Mouse (Mus musculus) intestine, postnatal 0 days (tissue): Measurements from ENCODE around the gene Gpr157. TPM values are rescaled to one million over a fixed set of nuclear protein-coding genes. Genes with fewer than 3 reads are reported as not detected.

ENCODE experiments used
- ATAC-seq: fragments of 200-750 bp; cut with Nextera tagmentation; 2 replicates; pipeline ENCODE4 v1.8.0; 2017; ENCODE audit warnings: mild to moderate bottlenecking, moderate TSS enrichment, moderate library complexity
- H3K27ac ChIP-seq: fragments of 300-500 bp; sonication (generic); 2 replicates; pipeline ENCODE4 v1.5.1; 2014; ENCODE audit warnings: mild to moderate bottlenecking, low read depth, low read length, moderate library complexity
- H3K27me3 ChIP-seq: fragments of 300-500 bp; sonication (generic); replicated peaks from 2 replicates; pipeline ENCODE4 v1.6.1; 2014; ENCODE audit warnings: low read length, mixed read lengths; ENCODE audit not compliant: control insufficient read depth, insufficient read depth
- H3K36me3 ChIP-seq: fragments of 300-500 bp; sonication (generic); 2 replicates; pipeline ENCODE4 v1.6.1; 2014; ENCODE audit warnings: mild to moderate bottlenecking, moderate library complexity; ENCODE audit not compliant: control insufficient read depth, insufficient read depth
- H3K4me1 ChIP-seq: fragments of 300-500 bp; sonication (generic); replicated peaks from 2 replicates; pipeline ENCODE4 v1.6.1; 2014; ENCODE audit warnings: antibody characterized with exemption, low read length, mixed read lengths; ENCODE audit not compliant: control insufficient read depth, insufficient read depth
- H3K4me2 ChIP-seq: fragments of 300-500 bp; sonication (generic); replicated peaks from 2 replicates; pipeline ENCODE4 v1.6.1; 2014; ENCODE audit warnings: low read depth, mild to moderate bottlenecking, moderate library complexity
- H3K4me3 ChIP-seq: fragments of 300-500 bp; sonication (generic); 2 replicates; pipeline ENCODE4 v1.5.1; 2014; ENCODE audit warnings: low read depth, low read length
- H3K9ac ChIP-seq: fragments of 300-500 bp; sonication (generic); 2 replicates; pipeline ENCODE4 v1.6.1; 2014; ENCODE audit warnings: mild to moderate bottlenecking, low read depth, low read length
- H3K9me3 ChIP-seq: fragments of 300-500 bp; sonication (generic); 2 replicates; pipeline ENCODE4 v1.6.1; 2016; ENCODE audit warnings: mixed run types; ENCODE audit not compliant: control insufficient read depth
- CTCF ChIP-seq: sonication (generic); IDR thresholded peaks from 2 replicates; pipeline ENCODE4 v1.5.1; 2016; ENCODE audit warnings: low read depth, mild to moderate bottlenecking, control low read depth, antibody characterized with exemption, moderate library complexity
- WGBS: fragments of 180-500 bp; shearing (Covaris S2); extraction: QIAGEN DNeasy Blood & Tissue Kit; methylation state at CpG from one replicate; pipeline ENCODE4 v1.1.7; 2014; 5-methylcytosine and 5-hydroxymethylcytosine counted together
- polyA plus RNA-seq: library from polyadenylated mRNA; unstranded; fragments of >200 nt; fragmentation: Nextera tagmentation; extraction: Ambion mirVana; gene quantifications from 2 replicates; pipeline ENCODE4 v1.2.1, GENCODE M21; 2015

Gpr157 gene
- polyA plus RNA-seq, 1 experiment from 2014 or later = 2.5 TPM

- Histone ChIP-seq H3K4me1 (no peaks in the 10 kb centered on the region), H3K9ac (no peak overlapping the region), H3K9me3 (no peaks in the 10 kb centered on the region), H3K27me3 (no peaks in the 10 kb centered on the region), H3K36me3 (no peaks in the 10 kb centered on the region), H3K4me3 (no peak overlapping the region), H3K27ac (no peak overlapping the region), H3K4me2 (no peak overlapping the region)
- TF ChIP-seq CTCF = no peak
- no peak for ATAC-seq
- WGBS = 72% methylated on average over 7 of the region's 7 CpGs
These were observed 7.9 kb upstream of the Gpr157 start for GRCm38 (mm10) chr4:150079244-150079643.

GRCm38 (mm10) chr4:150080330-150080967 lies 6.7 kb upstream of the Gpr157 start:
- WGBS = 68% methylated on average over 11 of the region's 11 CpGs
- ATAC-seq = no peak
- H3K36me3 ChIP-seq = no peaks in the 10 kb centered on the region
- H3K27me3 ChIP-seq = no peaks in the 10 kb centered on the region
- no peak for TF ChIP-seq CTCF
- no peaks in the 10 kb centered on the region for H3K4me1 ChIP-seq
- H3K4me2 ChIP-seq = no peak overlapping the region
- H3K9ac ChIP-seq = no peak overlapping the region
- H3K4me3 ChIP-seq = no peak overlapping the region
- no peak overlapping the region for H3K27ac ChIP-seq
- no peaks in the 10 kb centered on the region for H3K9me3 ChIP-seq

GRCm38 (mm10) chr4:150085366-150085765 lies 1.8 kb upstream of the Gpr157 start:
- peak; percentile 55 for TF ChIP-seq CTCF
- 79% methylated on average over 4 of the region's 4 CpGs for WGBS

GRCm38 (mm10) chr4:150086841-150087160 lies 364 bp upstream of the Gpr157 start:
- Histone ChIP-seq H3K27me3 (no peaks in the 10 kb centered on the region), H3K4me3 (peak overlapping the region; percentile 61), H3K9me3 (no peaks in the 10 kb centered on the region), H3K9ac (no peak overlapping the region), H3K4me2 (peak overlapping the region; percentile 97), H3K36me3 (no peaks in the 10 kb centered on the region), H3K4me1 (peaks cover 14% of the 10 kb centered on the region; the same call in 1 of the 2 replicates), H3K27ac (peak overlapping the region; percentile 81)
- WGBS = 7% methylated on average over 7 of the region's 7 CpGs
- ATAC-seq = no peak
- TF ChIP-seq CTCF = no peak

More at GRCm38 (mm10) chr4:150085366-150085765, 1.8 kb upstream of the Gpr157 start:
- Histone ChIP-seq H3K27me3 (no peaks in the 10 kb centered on the region), H3K4me1 (peaks cover 14% of the 10 kb centered on the region; the same call in 1 of the 2 replicates), H3K27ac (no peak overlapping the region), H3K9ac (no peak overlapping the region), H3K9me3 (no peaks in the 10 kb centered on the region), H3K4me2 (no peak overlapping the region), H3K36me3 (no peaks in the 10 kb centered on the region), H3K4me3 (no peak overlapping the region)
- ATAC-seq = no peak

GRCm38 (mm10) chr4:150087890-150088530 lies 845 bp downstream of the Gpr157 start:
- no peaks in the 10 kb centered on the region for H3K36me3 ChIP-seq
- H3K9ac ChIP-seq = peak overlapping the region; percentile 78
- 19% methylated on average over 29 of the region's 29 CpGs for WGBS
- peak overlapping the region; percentile 97 for H3K4me2 ChIP-seq
- no peak for ATAC-seq
- H3K4me1 ChIP-seq = peaks cover 14% of the 10 kb centered on the region; the same call in 1 of the 2 replicates
- H3K9me3 ChIP-seq = no peaks in the 10 kb centered on the region
- H3K27me3 ChIP-seq = no peaks in the 10 kb centered on the region
- peak overlapping the region; percentile 61 for H3K4me3 ChIP-seq
- H3K27ac ChIP-seq = peak overlapping the region; percentile 81
- TF ChIP-seq CTCF = no peak

- Histone ChIP-seq H3K4me2 (peak overlapping the region; percentile 97), H3K4me3 (0 out of 2 replicates have a peak overlapping the region, but pooled peaks have one; percentile 1), H3K27me3 (no peaks in the 10 kb centered on the region), H3K9me3 (no peaks in the 10 kb centered on the region), H3K9ac (no peak overlapping the region), H3K4me1 (peaks cover 16% of the 10 kb centered on the region; the same call in 1 of the 2 replicates), H3K27ac (peak overlapping the region; percentile 1), H3K36me3 (no peaks in the 10 kb centered on the region)
- WGBS = 60% methylated on average over 10 of the region's 10 CpGs
- no peak for ATAC-seq
- TF ChIP-seq CTCF = no peak
These were observed 2.0 kb downstream of the Gpr157 start for GRCm38 (mm10) chr4:150089121-150089520.
